Mouse (Mus musculus): Measurements from ENCODE around the gene Gskip.
A peak's percentile ranks its signal among the peaks of the same experiment; 100 is the strongest.

Gskip gene

GRCm38 (mm10) chr12:105724616-105725015, 40.0 kb downstream of the Gskip start:
- no peak for DNase-seq

GRCm38 (mm10) chr12:105725736-105726135, 41.1 kb downstream of the Gskip start:
- DNase-seq = no peak

- no peak for DNase-seq
Observed at GRCm38 (mm10) chr12:105727268-105727667, 42.6 kb downstream of the Gskip start.

GRCm38 (mm10) chr12:105727964-105728363, 43.3 kb downstream of the Gskip start:
- DNase-seq = peak; percentile 9

GRCm38 (mm10) chr12:105730851-105731460, 46.3 kb downstream of the Gskip start:
- DNase-seq = no peak

GRCm38 (mm10) chr12:105733370-105734159, 48.9 kb downstream of the Gskip start:
- no peak for DNase-seq

- DNase-seq = no peak
Observed at GRCm38 (mm10) chr12:105735226-105735888, 50.7 kb downstream of the Gskip start.

GRCm38 (mm10) chr12:105735889-105736251, 51.2 kb downstream of the Gskip start:
- DNase-seq = no peak

- no peak for DNase-seq
Observed at GRCm38 (mm10) chr12:105738316-105739096, 53.9 kb downstream of the Gskip start.

GRCm38 (mm10) chr12:105739656-105740055, 55.0 kb downstream of the Gskip start:
- DNase-seq = no peak

GRCm38 (mm10) chr12:105748114-105748513, 63.5 kb downstream of the Gskip start:
- no peak for DNase-seq

Data from thymus, postnatal 25 days (tissue).